Mouse (Mus musculus) testis, adult 2 months (tissue): ENCODE measurements around the gene Pkn3.

ENCODE experiments used
- CTCF ChIP-seq: fragments of 200-500 bp; IDR thresholded peaks from 2 replicates; pipeline ENCODE4 v1.5.1; 2012; ENCODE audit warnings: low read depth, mild to moderate bottlenecking, inconsistent platforms, low read length, moderate library complexity; ENCODE audit not compliant: control insufficient read depth, insufficient read depth, insufficient replicate concordance
- POLR2A ChIP-seq: fragments of 200-500 bp; IDR thresholded peaks from 2 replicates; pipeline ENCODE4 v1.6.1; 2012; ENCODE audit warnings: low read depth, mild to moderate bottlenecking, inconsistent platforms, low read length, moderate library complexity; ENCODE audit not compliant: control insufficient read depth

DNA sequence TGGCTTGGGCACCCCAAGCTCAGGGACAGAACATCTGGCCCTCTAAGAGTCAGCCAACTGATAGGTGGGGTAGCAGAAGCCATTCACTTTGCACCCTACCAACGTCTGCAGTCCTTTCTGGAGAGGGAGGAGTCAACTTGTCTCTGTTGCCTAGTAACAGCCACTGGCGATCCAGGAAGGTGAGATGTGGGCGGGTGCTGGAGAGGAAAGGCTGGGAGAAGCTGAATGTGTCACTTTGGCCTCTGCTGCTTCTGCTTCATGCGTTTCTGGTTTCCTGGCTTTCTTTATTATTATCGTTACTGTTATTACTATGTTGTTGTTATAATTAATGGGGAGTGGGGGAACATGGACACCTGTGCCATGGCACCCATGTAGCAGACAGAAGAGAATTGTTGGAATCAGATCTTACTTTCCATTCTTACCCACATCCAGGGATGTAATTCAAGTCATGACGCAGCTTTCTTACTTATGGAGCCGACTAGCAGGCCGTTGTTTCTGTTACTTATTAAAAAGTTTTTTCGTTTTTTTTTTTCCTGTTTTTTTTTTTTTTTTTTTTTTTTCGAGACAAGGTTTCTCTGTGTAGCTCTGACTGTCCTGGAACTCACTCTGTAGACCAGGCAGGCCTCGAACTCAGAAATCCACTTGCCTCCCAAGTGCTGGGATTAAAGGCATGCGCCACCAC, 20.1 kb upstream of the Pkn3 start, which contains the start of gene Set:
- TF ChIP-seq POLR2A (peak; percentile 41; the same call in 1 of the 2 replicates), CTCF (no peak)
